Mouse (Mus musculus) brain, embryonic 14.5 days (tissue): ENCODE measurements around the gene 1700020D05Rik.

Experiments
- CTCF ChIP-seq: fragments of 200-500 bp; IDR thresholded peaks from 2 replicates; pipeline ENCODE4 v1.5.1; 2012; ENCODE audit warnings: inconsistent platforms, mild to moderate bottlenecking, moderate library complexity, borderline replicate concordance; ENCODE audit not compliant: insufficient read depth, insufficient read length; ENCODE audit errors: extremely low read depth
- POLR2A ChIP-seq: fragments of 200-500 bp; IDR thresholded peaks from 2 replicates; pipeline ENCODE4 v1.6.1; 2012; ENCODE audit warnings: mild to moderate bottlenecking, inconsistent platforms, borderline replicate concordance; ENCODE audit not compliant: poor library complexity, insufficient read depth, insufficient read length, severe bottlenecking; ENCODE audit errors: extremely low read depth

DNA sequence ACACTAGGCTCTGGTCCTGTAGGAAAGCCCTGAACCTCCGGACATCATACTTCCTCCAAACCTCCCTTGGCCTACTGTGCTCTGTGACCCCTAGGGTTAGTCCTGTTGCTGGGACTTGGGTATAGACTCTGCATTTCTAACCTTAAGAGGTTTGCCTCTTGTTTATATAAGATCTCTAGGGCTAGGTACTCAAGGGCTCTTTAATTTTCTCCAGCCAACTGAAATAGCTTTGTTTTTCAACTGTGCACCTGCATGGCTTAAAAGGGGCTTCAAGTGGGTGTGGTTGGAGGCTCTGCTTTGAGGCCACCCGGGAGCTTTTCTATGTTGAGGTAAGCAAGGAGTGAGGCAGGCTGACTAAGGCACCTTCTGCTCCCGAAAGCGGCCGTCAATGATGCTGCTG is 19.1 kb downstream of the 1700020D05Rik start:
- TF ChIP-seq POLR2A (no peak), CTCF (no peak)
